Mouse (Mus musculus) liver, adult 2 months (tissue): Measurements from ENCODE around the gene Ecd. TPM values are rescaled to one million over a fixed set of nuclear protein-coding genes. Genes with fewer than 3 reads are reported as not detected.

ENCODE experiments used
- DNase-seq: peaks from one replicate; pipeline ENCODE4 v3.0.0-alpha.2; 2011; ENCODE audit warnings: low read depth, low spot score; ENCODE audit errors: extremely low read depth
- H3K27ac ChIP-seq: fragments of 200-500 bp; replicated peaks from 2 replicates; pipeline ENCODE4 v1.5.1; 2012; ENCODE audit warnings: low read depth, mild to moderate bottlenecking, control low read depth, inconsistent platforms, low read length; ENCODE audit not compliant: insufficient read depth
- H3K27me3 ChIP-seq: fragments of 200-500 bp; 2 replicates; pipeline ENCODE4 v1.6.1; 2012; ENCODE audit warnings: mild to moderate bottlenecking, moderate library complexity, low read length, inconsistent platforms; ENCODE audit not compliant: control insufficient read depth, insufficient read depth
- H3K36me3 ChIP-seq: fragments of 200-500 bp; 2 replicates; pipeline ENCODE4 v1.6.1; 2012; ENCODE audit warnings: low read length, inconsistent platforms; ENCODE audit not compliant: control insufficient read depth, insufficient read depth
- H3K4me1 ChIP-seq: fragments of 200-500 bp; 2 replicates; pipeline ENCODE4 v1.6.1; 2011; ENCODE audit warnings: low read length; ENCODE audit not compliant: control insufficient read depth, insufficient read depth
- H3K4me3 ChIP-seq: fragments of 200-500 bp; 2 replicates; pipeline ENCODE4 v1.5.1; 2011; ENCODE audit warnings: low read depth, mild to moderate bottlenecking, control low read depth, low read length, moderate library complexity; ENCODE audit not compliant: insufficient read depth
- H3K79me2 ChIP-seq: fragments of 200-500 bp; 2 replicates; pipeline ENCODE4 v1.6.1; 2012; ENCODE audit warnings: inconsistent platforms, mild to moderate bottlenecking, low read length, moderate library complexity; ENCODE audit not compliant: control insufficient read depth, insufficient read depth
- H3K9ac ChIP-seq: fragments of 200-500 bp; 2 replicates; pipeline ENCODE4 v1.6.1; 2012; ENCODE audit warnings: low read depth, mild to moderate bottlenecking, control low read depth, inconsistent platforms, low read length
- CTCF ChIP-seq: fragments of 200-500 bp; IDR thresholded peaks from 2 replicates; pipeline ENCODE4 v1.5.1; 2011; ENCODE audit warnings: low read depth, low read length, control low read depth
- POLR2A ChIP-seq: fragments of 200-500 bp; IDR thresholded peaks from 2 replicates; pipeline ENCODE4 v1.6.1; 2011; ENCODE audit warnings: low read length, control low read depth; ENCODE audit not compliant: insufficient read depth; ENCODE audit errors: extremely low read depth
- WGBS: fragments of 180-500 bp; shearing (Covaris S2); methylation state at CpG from one replicate; pipeline ENCODE4 v1.1.7; 2018; 5-methylcytosine and 5-hydroxymethylcytosine counted together
- polyA plus RNA-seq: library from polyadenylated mRNA; depleted of rRNA; stranded (reverse); fragments of >200 nt; gene quantifications from 2 replicates; pipeline ENCODE4 v1.2.3, GENCODE M21; 2012
- total RNA-seq: library from RNA; depleted of rRNA; stranded (reverse); fragments of >200 nt; gene quantifications from 2 replicates; pipeline ENCODE4 v1.2.3, GENCODE M21; 2014

Gene Ecd
- total and polyA plus RNA-seq, 2 experiments, result 13.6 to 16.7 TPM

DNA sequence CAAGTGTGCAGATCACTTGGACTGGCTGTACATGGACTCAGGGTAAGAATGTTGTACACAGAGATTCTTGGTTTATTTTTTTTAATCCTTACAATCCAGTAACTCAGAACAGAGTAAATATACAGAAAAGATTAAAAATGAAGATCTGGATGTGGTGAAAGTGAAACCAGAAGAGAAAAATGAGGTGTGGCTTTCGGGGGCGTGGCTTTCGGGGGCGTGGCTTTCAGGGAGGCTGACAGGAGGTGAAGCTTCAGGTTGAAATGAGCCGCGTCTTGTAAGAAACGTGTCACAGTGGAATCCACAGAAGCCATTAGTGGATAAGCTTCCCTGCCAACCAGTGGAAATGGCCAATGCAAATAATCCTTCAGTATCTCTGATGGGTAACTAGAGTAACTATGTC, 7.1 kb downstream of the Ecd start:
- Histone ChIP-seq H3K4me3 (no peak overlapping the region), H3K36me3 (peaks cover 26% of the 10 kb centered on the region)

DNA sequence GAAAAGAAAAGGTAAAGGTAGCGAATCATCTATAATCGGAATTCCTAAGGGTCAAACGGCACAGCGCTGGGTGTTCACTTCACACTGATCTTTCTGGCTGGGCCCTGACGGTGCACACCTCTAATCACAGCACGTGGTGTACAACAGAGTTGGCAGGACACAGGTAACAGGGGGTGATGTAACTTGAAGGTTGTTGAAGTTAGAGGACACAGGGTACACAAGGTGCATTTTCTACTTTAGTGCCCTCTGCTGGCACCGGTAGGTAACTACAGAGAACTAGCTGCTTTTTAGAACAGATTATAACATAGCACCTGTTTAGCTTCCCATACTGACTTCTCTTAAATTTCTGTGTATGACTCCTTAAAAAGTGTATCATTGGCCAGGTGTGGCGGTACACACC, 7.8 kb downstream of the Ecd start:
- Histone ChIP-seq H3K4me1 (no peaks in the 10 kb centered on the region; the same call in 1 of the 2 replicates), H3K36me3 (peaks cover 31% of the 10 kb centered on the region), H3K27ac (no peak overlapping the region), H3K9ac (no peak overlapping the region), H3K4me3 (no peak overlapping the region), H3K27me3 (no peaks in the 10 kb centered on the region), H3K79me2 (no peaks in the 10 kb centered on the region; the same call in 1 of the 2 replicates)
- WGBS, result 59% methylated on average over 8 of the region's 8 CpGs
- peak; percentile 92 for DNase-seq
- peak; percentile 36; the same call in 1 of the 2 replicates for TF ChIP-seq CTCF
- no peak for TF ChIP-seq POLR2A

More for the DNA sequence above, 7.1 kb downstream of the Ecd start:
- no peak for TF ChIP-seq CTCF
- no peak for TF ChIP-seq POLR2A
- no peaks in the 10 kb centered on the region for H3K27me3 ChIP-seq
- DNase-seq, result no peak
- peaks cover 4% of the 10 kb centered on the region for H3K4me1 ChIP-seq
- 86% methylated on average over 7 of the region's 7 CpGs for WGBS
- H3K79me2 ChIP-seq, result no peaks in the 10 kb centered on the region; the same call in 1 of the 2 replicates
- H3K9ac ChIP-seq, result no peak overlapping the region
- no peak overlapping the region for H3K27ac ChIP-seq

DNA sequence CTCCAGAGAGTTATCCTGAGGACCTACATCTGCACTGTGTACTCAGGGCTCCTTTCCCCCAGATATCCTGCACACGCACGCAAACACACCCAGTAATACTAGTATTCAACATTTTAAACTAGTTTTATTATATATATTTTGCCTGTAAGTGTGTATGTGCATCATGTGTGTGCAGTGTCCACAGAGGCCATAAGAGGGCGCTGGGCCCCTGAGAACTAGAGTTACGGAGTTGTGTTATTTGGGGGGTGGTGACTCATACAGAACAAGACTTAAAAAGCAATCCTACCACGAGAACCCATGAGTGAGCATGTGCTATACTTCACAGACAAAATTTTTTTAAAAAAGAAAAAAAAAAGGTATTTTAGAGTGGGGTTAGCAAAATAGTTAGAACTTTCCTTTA, 8.5 kb downstream of the Ecd start:
- H3K79me2 ChIP-seq, result no peaks in the 10 kb centered on the region
- no peak overlapping the region for H3K27ac ChIP-seq
- peaks cover 34% of the 10 kb centered on the region for H3K36me3 ChIP-seq
- no peak for TF ChIP-seq POLR2A
- no peak for TF ChIP-seq CTCF
- H3K4me3 ChIP-seq, result no peak overlapping the region
- H3K4me1 ChIP-seq, result no peaks in the 10 kb centered on the region
- 97% methylated on average over 5 of the region's 5 CpGs for WGBS
- DNase-seq, result no peak
- H3K9ac ChIP-seq, result no peak overlapping the region
- H3K27me3 ChIP-seq, result no peaks in the 10 kb centered on the region

DNA sequence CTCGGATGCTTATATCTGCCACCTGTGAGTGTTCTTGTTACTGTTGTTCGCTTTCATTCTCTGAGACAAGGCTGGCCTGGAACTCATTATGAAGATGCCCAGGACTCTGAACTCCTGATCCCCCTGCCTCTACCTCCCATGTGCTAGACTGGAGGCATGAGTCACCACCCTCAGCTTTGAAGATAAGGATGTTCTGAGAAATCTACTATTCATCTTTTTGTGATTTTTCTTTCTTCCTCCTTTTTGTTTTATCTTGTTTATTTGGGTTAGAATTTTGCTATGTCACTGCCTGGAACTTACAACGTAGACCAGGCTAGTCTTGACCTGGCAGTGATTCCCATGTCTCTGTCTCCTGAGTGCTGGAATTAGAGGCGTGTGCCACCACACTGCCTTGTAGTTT, 16.6 kb downstream of the Ecd start:
- Histone ChIP-seq H3K36me3 (peaks cover 45% of the 10 kb centered on the region), H3K79me2 (no peaks in the 10 kb centered on the region), H3K27ac (no peak overlapping the region)

DNA sequence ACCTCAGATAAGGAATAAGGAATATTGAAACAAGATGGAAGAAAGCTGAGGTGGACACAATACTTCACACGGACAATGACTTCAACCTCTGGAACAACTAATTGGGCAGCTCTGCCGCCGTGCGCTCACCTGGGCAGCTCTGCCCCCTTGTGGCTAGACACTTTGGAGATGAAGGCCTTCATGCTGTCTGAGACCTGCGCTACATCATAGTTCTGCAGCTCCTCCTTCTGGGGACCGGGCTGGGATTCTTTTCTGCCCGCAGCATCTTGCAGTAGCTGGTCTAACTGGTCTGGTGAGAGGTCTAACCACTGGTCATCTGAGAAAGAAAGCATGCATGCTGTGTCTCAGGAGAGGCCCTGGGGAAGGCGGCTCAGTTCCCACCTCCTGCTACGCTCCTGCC, 19.4 kb downstream of the Ecd start:
- H3K36me3 ChIP-seq, result peaks cover 34% of the 10 kb centered on the region
- TF ChIP-seq POLR2A (no peak), CTCF (peak; percentile 56)
- 82% methylated on average over 9 of the region's 9 CpGs for WGBS
- H3K27me3 ChIP-seq, result no peaks in the 10 kb centered on the region
- H3K4me1 ChIP-seq, result no peaks in the 10 kb centered on the region
- no peak for DNase-seq
- no peaks in the 10 kb centered on the region for H3K79me2 ChIP-seq
- no peak overlapping the region for H3K9ac ChIP-seq
- no peak overlapping the region for H3K27ac ChIP-seq
- H3K4me3 ChIP-seq, result no peak overlapping the region

More for the DNA sequence above, 16.6 kb downstream of the Ecd start:
- WGBS, result 97% methylated on average over 4 of the region's 4 CpGs
- Histone ChIP-seq H3K4me3 (no peak overlapping the region), H3K27me3 (no peaks in the 10 kb centered on the region), H3K9ac (no peak overlapping the region), H3K4me1 (no peaks in the 10 kb centered on the region)
- no peak for DNase-seq
- no peak for TF ChIP-seq CTCF
- TF ChIP-seq POLR2A, result no peak

DNA sequence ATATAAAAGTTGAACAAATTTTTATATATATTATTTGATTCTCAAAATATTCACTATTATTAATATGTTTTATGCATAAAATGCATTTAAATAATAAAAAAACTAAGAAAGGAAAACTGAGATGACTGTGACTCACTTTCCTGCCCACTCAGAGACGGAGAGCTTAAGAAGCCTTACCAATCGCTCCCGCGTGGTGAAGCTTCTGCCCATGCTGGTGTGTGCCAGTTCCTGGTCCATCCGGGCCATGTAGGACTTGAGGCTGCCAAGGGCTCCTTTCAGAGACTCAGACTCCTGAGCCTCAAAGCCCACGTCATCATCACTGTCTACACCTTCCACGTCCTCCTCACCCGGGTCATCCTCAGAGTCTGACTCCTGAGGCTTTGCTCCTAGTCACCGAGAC, 23.7 kb downstream of the Ecd start:
- Histone ChIP-seq H3K36me3 (peaks cover 29% of the 10 kb centered on the region), H3K27ac (no peak overlapping the region), H3K9ac (no peak overlapping the region), H3K27me3 (no peaks in the 10 kb centered on the region), H3K79me2 (no peaks in the 10 kb centered on the region), H3K4me3 (no peak overlapping the region), H3K4me1 (no peaks in the 10 kb centered on the region)
- no peak for DNase-seq
- 98% methylated on average over 9 of the region's 9 CpGs for WGBS
- no peak for TF ChIP-seq POLR2A
- TF ChIP-seq CTCF, result no peak
